Mouse (Mus musculus) activated CD4-positive, CD25-positive, alpha-beta regulatory T cell, adult 4 months (primary cell): ENCODE data around the gene Plscr2. TPM values are rescaled to one million over a fixed set of nuclear protein-coding genes. Genes with fewer than 3 reads are reported as not detected.

ENCODE experiments used
- polyA plus RNA-seq, 2 experiments: library from polyadenylated mRNA; unstranded; fragments of 100-300 nt; shearing (Covaris generic); gene quantifications; one replicate each; pipeline ENCODE4 v1.2.1; 2017

Plscr2 gene
- polyA plus RNA-seq, 2 experiments from 2014 or later, result not detected

Other genes starting within 250 kb of the Plscr2 start
- gene Plscr5, start 82.7 kb upstream of the Plscr2 start, polyA plus RNA-seq, result not detected
- gene Plscr1, start 25.9 kb upstream of the Plscr2 start, polyA plus RNA-seq, result 10 to 100 TPM; 75.5 to 98.7 TPM
- not detected for gene 1700057G04Rik, start 33.8 kb downstream of the Plscr2 start, polyA plus RNA-seq
- 1 to 10 TPM; 1.4 to 2.0 TPM for gene Plscr4, start 181.8 kb downstream of the Plscr2 start, polyA plus RNA-seq